Mouse (Mus musculus) neural tube, embryonic 14.5 days (tissue): ENCODE measurements at regions not wholly inside any gene's neighbourhood (a gene's known extent, or its start where the extent isn't known, plus 50 kb on each side); places are given as distances from the start of the nearest gene placed in this dataset.

Experiments
- ATAC-seq: fragments of 200-750 bp; cut with Nextera tagmentation; 2 replicates; pipeline ENCODE4 v1.8.0; 2017; ENCODE audit warnings: low read depth, mild to moderate bottlenecking, moderate TSS enrichment, moderate library complexity
- H3K27ac ChIP-seq: fragments of 300-500 bp; sonication (generic); 2 replicates; pipeline ENCODE4 v1.5.1; 2014; ENCODE audit warnings: low read depth, mild to moderate bottlenecking, control low read depth, low read length, moderate library complexity, mixed read lengths
- H3K27me3 ChIP-seq: fragments of 300-500 bp; sonication (generic); 2 replicates; pipeline ENCODE4 v1.6.1; 2014; ENCODE audit warnings: low read length; ENCODE audit not compliant: control insufficient read depth, insufficient read depth
- H3K36me3 ChIP-seq: fragments of 300-500 bp; sonication (generic); 2 replicates; pipeline ENCODE4 v1.6.1; 2014; ENCODE audit warnings: low read length, mixed read lengths; ENCODE audit not compliant: control insufficient read depth, insufficient read depth
- H3K4me1 ChIP-seq: fragments of 300-500 bp; sonication (generic); 2 replicates; pipeline ENCODE4 v1.6.1; 2014; ENCODE audit warnings: low read length; ENCODE audit not compliant: control insufficient read depth, insufficient read depth
- H3K4me2 ChIP-seq: fragments of 300-500 bp; sonication (generic); 2 replicates; pipeline ENCODE4 v1.6.1; 2014; ENCODE audit warnings: mild to moderate bottlenecking, low read depth, low read length, control low read depth
- H3K4me3 ChIP-seq: fragments of 300-500 bp; sonication (generic); 2 replicates; pipeline ENCODE4 v1.5.1; 2014; ENCODE audit warnings: low read depth, low read length, control low read depth, mixed read lengths
- H3K9ac ChIP-seq: fragments of 300-500 bp; sonication (generic); replicated peaks from 2 replicates; pipeline ENCODE4 v1.6.1; 2014; ENCODE audit warnings: low read depth, mild to moderate bottlenecking, control low read depth, low read length, mixed read lengths
- H3K9me3 ChIP-seq: fragments of 300-500 bp; sonication (generic); 2 replicates; pipeline ENCODE4 v1.6.1; 2016; ENCODE audit warnings: low read length; ENCODE audit not compliant: control insufficient read depth
- WGBS: fragments of 180-500 bp; shearing (Covaris S2); extraction: QIAGEN DNeasy Blood & Tissue Kit; methylation state at CpG from one replicate; pipeline ENCODE4 v1.1.7; 2014; 5-methylcytosine and 5-hydroxymethylcytosine counted together

GRCm38 (mm10) chr13:101824962-101825361 lies 56.9 kb upstream of the Pik3r1 start:
- Histone ChIP-seq H3K4me3 (no peak overlapping the region), H3K36me3 (no peaks in the 10 kb centered on the region), H3K4me2 (no peak overlapping the region), H3K9me3 (no peaks in the 10 kb centered on the region), H3K4me1 (no peaks in the 10 kb centered on the region), H3K9ac (no peak overlapping the region), H3K27ac (no peak overlapping the region), H3K27me3 (no peaks in the 10 kb centered on the region)
- whole genome bisulfite sequencing, result 100% methylated on average over 2 of the region's 2 CpGs
- ATAC-seq, result no peak

- no peaks in the 10 kb centered on the region for H3K36me3 ChIP-seq
- no peaks in the 10 kb centered on the region for H3K4me1 ChIP-seq
- H3K4me2 ChIP-seq, result no peak overlapping the region
- no peak overlapping the region for H3K27ac ChIP-seq
- H3K27me3 ChIP-seq, result no peaks in the 10 kb centered on the region
- no peak for ATAC-seq
- no peak overlapping the region for H3K9ac ChIP-seq
- WGBS, result 81% methylated on average over 7 of the region's 7 CpGs
- no peaks in the 10 kb centered on the region for H3K9me3 ChIP-seq
- no peak overlapping the region for H3K4me3 ChIP-seq
Measured at GRCm38 (mm10) chr13:101831872-101832629, 64.0 kb upstream of the Pik3r1 start.

- WGBS, result 78% methylated on average over 4 of the region's 4 CpGs
- H3K4me2 ChIP-seq, result no peak overlapping the region
- H3K4me1 ChIP-seq, result no peaks in the 10 kb centered on the region
Measured at GRCm38 (mm10) chr13:101834546-101834945, 66.5 kb upstream of the Pik3r1 start.

GRCm38 (mm10) chr13:101836992-101837391 lies 69.0 kb upstream of the Pik3r1 start:
- H3K36me3 ChIP-seq, result no peaks in the 10 kb centered on the region
- no peak overlapping the region for H3K4me3 ChIP-seq
- 81% methylated on average over 1 of the region's 1 CpGs for WGBS
- no peak for ATAC-seq
- no peaks in the 10 kb centered on the region for H3K27me3 ChIP-seq
- no peaks in the 10 kb centered on the region for H3K4me1 ChIP-seq
- H3K9me3 ChIP-seq, result no peaks in the 10 kb centered on the region
- no peak overlapping the region for H3K4me2 ChIP-seq
- H3K27ac ChIP-seq, result no peak overlapping the region
- no peak overlapping the region for H3K9ac ChIP-seq

More at GRCm38 (mm10) chr13:101834546-101834945, 66.5 kb upstream of the Pik3r1 start:
- Histone ChIP-seq H3K27me3 (no peaks in the 10 kb centered on the region), H3K9me3 (no peaks in the 10 kb centered on the region), H3K4me3 (no peak overlapping the region), H3K27ac (no peak overlapping the region), H3K36me3 (no peaks in the 10 kb centered on the region), H3K9ac (no peak overlapping the region)
- no peak for ATAC-seq

- Histone ChIP-seq H3K27me3 (no peaks in the 10 kb centered on the region), H3K9ac (no peak overlapping the region), H3K9me3 (no peaks in the 10 kb centered on the region), H3K4me1 (no peaks in the 10 kb centered on the region), H3K4me3 (no peak overlapping the region), H3K36me3 (no peaks in the 10 kb centered on the region), H3K4me2 (no peak overlapping the region), H3K27ac (no peak overlapping the region)
- WGBS, result 85% methylated on average over 7 of the region's 7 CpGs
- no peak for ATAC-seq
Measured at GRCm38 (mm10) chr13:101844461-101845440, 76.7 kb upstream of the Pik3r1 start.

GRCm38 (mm10) chr13:101846016-101846415 lies 78.0 kb upstream of the Pik3r1 start:
- H3K4me3 ChIP-seq, result no peak overlapping the region
- 80% methylated on average over 3 of the region's 3 CpGs for WGBS
- no peaks in the 10 kb centered on the region for H3K9me3 ChIP-seq
- H3K27ac ChIP-seq, result no peak overlapping the region
- H3K4me1 ChIP-seq, result no peaks in the 10 kb centered on the region
- ATAC-seq, result no peak
- H3K9ac ChIP-seq, result no peak overlapping the region
- H3K4me2 ChIP-seq, result no peak overlapping the region
- H3K36me3 ChIP-seq, result no peaks in the 10 kb centered on the region
- H3K27me3 ChIP-seq, result no peaks in the 10 kb centered on the region

GRCm38 (mm10) chr13:101847879-101848600 lies 80.0 kb upstream of the Pik3r1 start:
- no peaks in the 10 kb centered on the region for H3K9me3 ChIP-seq
- no peak overlapping the region for H3K9ac ChIP-seq
- ATAC-seq, result no peak
- no peak overlapping the region for H3K4me2 ChIP-seq
- no peaks in the 10 kb centered on the region for H3K36me3 ChIP-seq
- H3K4me3 ChIP-seq, result no peak overlapping the region
- H3K27ac ChIP-seq, result no peak overlapping the region
- no peaks in the 10 kb centered on the region for H3K4me1 ChIP-seq
- no peaks in the 10 kb centered on the region for H3K27me3 ChIP-seq
- WGBS, result 80% methylated on average over 12 of the region's 12 CpGs

- Histone ChIP-seq H3K27me3 (no peaks in the 10 kb centered on the region), H3K27ac (no peak overlapping the region), H3K9ac (no peak overlapping the region), H3K36me3 (no peaks in the 10 kb centered on the region), H3K9me3 (no peaks in the 10 kb centered on the region), H3K4me1 (no peaks in the 10 kb centered on the region), H3K4me3 (no peak overlapping the region), H3K4me2 (no peak overlapping the region)
- no peak for ATAC-seq
- WGBS, result 82% methylated on average over 2 of the region's 2 CpGs
Measured at GRCm38 (mm10) chr13:101848601-101849147, 80.7 kb upstream of the Pik3r1 start.
